Mouse (Mus musculus) embryonic facial prominence, embryonic 13.5 days (tissue): ENCODE results near the gene Appl2. TPM values are rescaled to one million over a fixed set of nuclear protein-coding genes. Genes with fewer than 3 reads are reported as not detected.

Source experiments
- ATAC-seq: fragments of 200-750 bp; cut with Nextera tagmentation; 2 replicates; pipeline ENCODE4 v1.8.0; 2017; ENCODE audit warnings: low read depth; ENCODE audit not compliant: insufficient number of reproducible peaks, insufficient read depth, low FRiP score, low TSS enrichment
- H3K27ac ChIP-seq: fragments of 300-500 bp; sonication (generic); 2 replicates; pipeline ENCODE4 v1.5.1; 2015; ENCODE audit warnings: moderate library complexity, mild to moderate bottlenecking, inconsistent platforms
- H3K27me3 ChIP-seq: fragments of 300-500 bp; sonication (generic); 2 replicates; pipeline ENCODE4 v1.6.1; 2015; ENCODE audit warnings: mild to moderate bottlenecking, inconsistent platforms
- H3K36me3 ChIP-seq: fragments of 300-500 bp; sonication (generic); 2 replicates; pipeline ENCODE4 v1.6.1; 2015; ENCODE audit warnings: mild to moderate bottlenecking, inconsistent platforms
- H3K4me1 ChIP-seq: fragments of 300-500 bp; sonication (generic); 2 replicates; pipeline ENCODE4 v1.6.1; 2015; ENCODE audit warnings: inconsistent platforms
- H3K4me2 ChIP-seq: fragments of 300-500 bp; sonication (generic); 2 replicates; pipeline ENCODE4 v1.6.1; 2015; ENCODE audit warnings: moderate library complexity, mild to moderate bottlenecking, inconsistent platforms
- H3K4me3 ChIP-seq: fragments of 300-500 bp; sonication (generic); 2 replicates; pipeline ENCODE4 v1.5.1; 2015; ENCODE audit warnings: mild to moderate bottlenecking, inconsistent platforms
- H3K9ac ChIP-seq: fragments of 300-500 bp; sonication (generic); 2 replicates; pipeline ENCODE4 v1.6.1; 2015; ENCODE audit warnings: mild to moderate bottlenecking, inconsistent platforms
- H3K9me3 ChIP-seq: fragments of 300-500 bp; sonication (generic); 2 replicates; pipeline ENCODE4 v1.6.1; 2016; ENCODE audit warnings: inconsistent platforms
- WGBS: fragments of 180-500 bp; shearing (Covaris S2); methylation state at CpG from one replicate; pipeline ENCODE4 v1.1.7; 2015; ENCODE audit warnings: mixed read lengths; 5-methylcytosine and 5-hydroxymethylcytosine counted together
- polyA plus RNA-seq: library from polyadenylated mRNA; unstranded; fragments of >200 nt; fragmentation: Nextera tagmentation; extraction: Ambion mirVana; gene quantifications from 2 replicates; pipeline ENCODE4 v1.2.1, GENCODE M21; 2015

The Appl2 gene
- polyA plus RNA-seq, 1 experiment from 2014 or later = 58.4 TPM

GRCm38 (mm10) chr10:83610518-83610917 is 38.0 kb downstream of the Appl2 start:
- 94% methylated on average over 7 of the region's 7 CpGs for WGBS
- peaks cover 85% of the 10 kb centered on the region for H3K36me3 ChIP-seq
- no peaks in the 10 kb centered on the region for H3K9me3 ChIP-seq

GRCm38 (mm10) chr10:83608596-83608995 is 39.9 kb downstream of the Appl2 start:
- Histone ChIP-seq H3K36me3 (peaks cover 84% of the 10 kb centered on the region), H3K4me1 (no peaks in the 10 kb centered on the region), H3K4me2 (no peak overlapping the region), H3K9ac (no peak overlapping the region), H3K4me3 (no peak overlapping the region), H3K27me3 (no peaks in the 10 kb centered on the region), H3K9me3 (no peaks in the 10 kb centered on the region), H3K27ac (no peak overlapping the region)
- WGBS = 80% methylated on average over 8 of the region's 8 CpGs
- no peak for ATAC-seq

More at GRCm38 (mm10) chr10:83610518-83610917, 38.0 kb downstream of the Appl2 start:
- no peak for ATAC-seq
- Histone ChIP-seq H3K27me3 (no peaks in the 10 kb centered on the region), H3K9ac (no peak overlapping the region), H3K4me2 (no peak overlapping the region), H3K4me3 (no peak overlapping the region), H3K27ac (no peak overlapping the region), H3K4me1 (no peaks in the 10 kb centered on the region)

GRCm38 (mm10) chr10:83607111-83607510 is 41.4 kb downstream of the Appl2 start:
- no peak for ATAC-seq
- no peaks in the 10 kb centered on the region for H3K27me3 ChIP-seq
- WGBS = 92% methylated on average over 3 of the region's 3 CpGs
- no peaks in the 10 kb centered on the region for H3K4me1 ChIP-seq
- no peak overlapping the region for H3K27ac ChIP-seq
- peaks cover 80% of the 10 kb centered on the region for H3K36me3 ChIP-seq
- no peak overlapping the region for H3K4me2 ChIP-seq
- no peak overlapping the region for H3K9ac ChIP-seq
- H3K4me3 ChIP-seq = no peak overlapping the region
- H3K9me3 ChIP-seq = no peaks in the 10 kb centered on the region

GRCm38 (mm10) chr10:83605637-83606183 is 42.8 kb downstream of the Appl2 start:
- no peak overlapping the region for H3K9ac ChIP-seq
- H3K36me3 ChIP-seq = peaks cover 79% of the 10 kb centered on the region
- WGBS = 85% methylated on average over 8 of the region's 8 CpGs
- no peak overlapping the region for H3K4me3 ChIP-seq
- no peaks in the 10 kb centered on the region for H3K27me3 ChIP-seq
- no peak for ATAC-seq
- H3K4me1 ChIP-seq = no peaks in the 10 kb centered on the region
- no peaks in the 10 kb centered on the region for H3K9me3 ChIP-seq
- no peak overlapping the region for H3K4me2 ChIP-seq
- no peak overlapping the region for H3K27ac ChIP-seq

- H3K4me2 ChIP-seq = no peak overlapping the region
- ATAC-seq = no peak
- H3K9me3 ChIP-seq = no peaks in the 10 kb centered on the region
- WGBS = 88% methylated on average over 10 of the region's 10 CpGs
- no peak overlapping the region for H3K4me3 ChIP-seq
- no peaks in the 10 kb centered on the region for H3K4me1 ChIP-seq
- H3K27me3 ChIP-seq = no peaks in the 10 kb centered on the region
- no peak overlapping the region for H3K9ac ChIP-seq
- no peak overlapping the region for H3K27ac ChIP-seq
- H3K36me3 ChIP-seq = peaks cover 78% of the 10 kb centered on the region
Measured at GRCm38 (mm10) chr10:83603956-83604564, 44.5 kb downstream of the Appl2 start.

- H3K9me3 ChIP-seq = no peaks in the 10 kb centered on the region
- no peak overlapping the region for H3K4me3 ChIP-seq
- no peak for ATAC-seq
- peaks cover 66% of the 10 kb centered on the region for H3K36me3 ChIP-seq
- H3K9ac ChIP-seq = no peak overlapping the region
- no peaks in the 10 kb centered on the region for H3K27me3 ChIP-seq
- H3K4me2 ChIP-seq = no peak overlapping the region
- WGBS = 91% methylated on average over 11 of the region's 11 CpGs
- H3K4me1 ChIP-seq = no peaks in the 10 kb centered on the region
- H3K27ac ChIP-seq = no peak overlapping the region
Measured at GRCm38 (mm10) chr10:83600650-83601049, 47.9 kb downstream of the Appl2 start.

DNA sequence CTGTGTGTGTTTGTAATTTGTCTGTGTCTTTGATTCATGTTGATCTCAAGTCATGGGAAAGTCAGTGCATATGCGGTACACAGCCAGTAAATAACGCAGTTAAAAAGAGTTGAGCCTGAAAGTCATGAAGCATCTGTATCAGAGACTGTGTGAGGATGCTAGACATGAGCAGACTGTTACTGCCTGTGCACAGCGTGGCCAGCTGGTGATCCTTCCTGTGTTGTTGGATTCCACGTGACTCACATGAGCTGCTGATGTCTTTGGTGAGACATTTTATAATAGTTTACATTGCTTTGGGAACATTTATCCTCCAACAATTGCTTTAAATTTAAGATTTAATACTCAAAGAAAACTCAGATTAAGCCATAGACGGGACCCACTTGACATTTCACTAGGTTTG is 54.0 kb downstream of the Appl2 start:
- ATAC-seq = no peak
- no peak overlapping the region for H3K4me2 ChIP-seq
- no peaks in the 10 kb centered on the region for H3K9me3 ChIP-seq
- WGBS = 91% methylated on average over 5 of the region's 5 CpGs
- no peak overlapping the region for H3K27ac ChIP-seq
- no peak overlapping the region for H3K4me3 ChIP-seq
- no peak overlapping the region for H3K9ac ChIP-seq
- H3K36me3 ChIP-seq = peaks cover 66% of the 10 kb centered on the region
- H3K4me1 ChIP-seq = no peaks in the 10 kb centered on the region
- no peaks in the 10 kb centered on the region for H3K27me3 ChIP-seq

DNA sequence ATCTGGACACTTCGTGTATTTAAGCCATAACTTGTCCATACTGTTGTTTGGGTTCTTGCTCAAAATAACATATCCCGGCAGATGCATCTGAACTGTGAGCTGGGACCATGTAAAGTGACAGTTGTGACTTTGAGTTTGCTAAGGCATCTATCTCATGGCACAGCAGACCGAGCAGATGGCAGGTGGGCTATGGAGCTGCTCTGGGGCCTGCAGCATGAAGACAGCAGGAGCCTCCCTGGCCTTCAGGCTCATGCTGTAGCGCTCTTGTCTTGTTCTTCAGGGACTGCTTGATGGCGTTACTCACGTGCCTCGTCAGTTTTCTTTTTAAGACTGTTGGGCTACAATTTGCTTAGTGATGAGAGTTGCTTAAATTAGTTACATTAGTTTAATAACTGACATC is 55.9 kb downstream of the Appl2 start:
- Histone ChIP-seq H3K4me1 (no peaks in the 10 kb centered on the region), H3K9me3 (no peaks in the 10 kb centered on the region), H3K9ac (no peak overlapping the region), H3K4me3 (no peak overlapping the region), H3K4me2 (no peak overlapping the region), H3K27ac (no peak overlapping the region), H3K27me3 (no peaks in the 10 kb centered on the region), H3K36me3 (peaks cover 69% of the 10 kb centered on the region)
- WGBS = 93% methylated on average over 7 of the region's 7 CpGs
- no peak for ATAC-seq

DNA sequence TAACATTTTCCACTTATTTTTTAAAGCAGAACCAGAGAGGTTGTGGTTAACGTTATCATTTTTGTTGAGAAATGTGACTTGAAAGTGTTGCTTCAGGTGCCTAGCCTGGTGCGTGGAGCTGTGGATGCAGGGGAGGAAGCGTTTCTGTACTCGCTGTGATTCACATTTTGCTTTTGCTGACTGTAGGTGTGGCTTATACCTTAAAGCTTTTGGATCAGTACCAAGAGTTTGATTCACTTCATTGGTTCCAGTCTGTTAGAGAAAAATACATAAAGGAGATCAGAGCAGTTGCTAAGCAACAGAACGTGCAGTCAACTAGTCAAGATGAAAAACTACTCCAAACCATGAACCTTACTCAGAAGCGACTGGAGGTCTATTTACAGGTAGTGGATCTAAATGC is 57.7 kb downstream of the Appl2 start:
- no peaks in the 10 kb centered on the region for H3K4me1 ChIP-seq
- no peak overlapping the region for H3K4me2 ChIP-seq
- no peaks in the 10 kb centered on the region for H3K27me3 ChIP-seq
- no peak overlapping the region for H3K9ac ChIP-seq
- no peak for ATAC-seq
- H3K36me3 ChIP-seq = peaks cover 77% of the 10 kb centered on the region
- H3K4me3 ChIP-seq = no peak overlapping the region
- H3K9me3 ChIP-seq = no peaks in the 10 kb centered on the region
- WGBS = 81% methylated on average over 6 of the region's 6 CpGs
- no peak overlapping the region for H3K27ac ChIP-seq

DNA sequence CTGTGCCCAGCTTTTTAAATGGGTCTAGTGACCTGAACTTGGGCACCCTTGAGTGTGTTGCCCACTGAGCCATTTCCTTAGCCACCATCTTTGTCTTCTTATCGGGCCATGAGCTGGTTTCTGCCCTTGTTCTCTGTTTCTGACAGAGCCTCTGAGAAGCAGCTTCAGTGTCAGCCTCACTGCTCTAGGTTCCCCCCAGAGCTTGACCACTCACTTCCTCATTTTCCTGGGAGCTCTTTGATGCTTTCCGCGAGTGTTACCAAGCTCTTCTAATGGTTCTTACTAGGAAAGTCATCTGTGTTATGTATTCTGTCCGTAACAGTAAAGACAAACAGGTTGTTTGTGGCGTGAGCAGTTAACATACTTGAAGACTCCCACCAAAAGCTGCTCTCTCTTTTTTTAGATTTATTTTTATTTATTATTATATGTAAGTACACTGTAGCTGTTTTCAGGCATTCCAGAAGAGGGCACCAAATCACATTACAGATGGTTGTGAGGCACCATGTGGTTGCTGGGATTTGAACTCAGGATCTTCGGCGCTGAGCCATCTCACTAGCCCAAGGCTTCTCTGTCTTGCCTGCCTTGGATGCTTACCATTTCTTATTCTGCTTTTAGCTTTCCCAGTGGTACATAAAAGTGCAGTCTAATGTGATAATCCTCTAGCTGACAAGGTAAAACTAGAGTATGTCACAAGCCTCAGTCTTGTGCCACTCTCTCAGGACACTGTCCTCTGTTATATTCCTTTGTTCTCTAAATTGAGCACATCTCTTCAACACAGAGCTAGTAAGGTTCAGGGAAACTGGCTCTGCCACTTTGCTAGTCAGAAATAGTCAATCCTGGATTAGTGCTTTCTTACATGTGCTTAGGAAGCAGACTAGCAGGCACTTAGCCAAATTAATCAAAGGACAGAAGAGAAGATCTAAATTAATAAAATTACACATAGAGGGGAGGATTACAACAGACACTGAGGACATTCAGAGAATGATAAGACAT is 82.8 kb downstream of the Appl2 start:
- Histone ChIP-seq H3K4me2 (no peak overlapping the region), H3K27me3 (no peaks in the 10 kb centered on the region), H3K9ac (no peak overlapping the region), H3K27ac (no peak overlapping the region), H3K9me3 (no peaks in the 10 kb centered on the region), H3K4me3 (no peak overlapping the region), H3K4me1 (no peaks in the 10 kb centered on the region), H3K36me3 (peaks cover 88% of the 10 kb centered on the region)
- ATAC-seq = no peak
- 95% methylated on average over 7 of the region's 7 CpGs for WGBS

- H3K4me2 ChIP-seq = no peak overlapping the region
- no peaks in the 10 kb centered on the region for H3K9me3 ChIP-seq
- no peaks in the 10 kb centered on the region for H3K27me3 ChIP-seq
- ATAC-seq = no peak
- no peak overlapping the region; the same call in 1 of the 2 replicates for H3K27ac ChIP-seq
- H3K36me3 ChIP-seq = peaks cover 89% of the 10 kb centered on the region
- H3K4me3 ChIP-seq = no peak overlapping the region
- no peak overlapping the region for H3K9ac ChIP-seq
- no peaks in the 10 kb centered on the region for H3K4me1 ChIP-seq
Measured at GRCm38 (mm10) chr10:83563005-83563404, 85.5 kb downstream of the Appl2 start.
